Mouse (Mus musculus) lung, postnatal 0 days (tissue): Measurements from ENCODE around the gene St3gal6.

Experiments used
- CTCF ChIP-seq: IDR thresholded peaks from 2 replicates; pipeline ENCODE4 v1.5.1; 2016; ENCODE audit warnings: antibody characterized with exemption, mild to moderate bottlenecking
- EP300 ChIP-seq: IDR thresholded peaks from 2 replicates; pipeline ENCODE4 v1.6.1; 2016; ENCODE audit warnings: antibody characterized with exemption, mild to moderate bottlenecking, control low read depth

- TF ChIP-seq EP300 (no peak), CTCF (no peak)
Observed at GRCm38 (mm10) chr16:58499650-58500049, 24.4 kb downstream of the St3gal6 start.
